Mouse (Mus musculus) forebrain, embryonic 12.5 days (tissue): ENCODE results near the gene Gm3526. TPM values are rescaled to one million over a fixed set of nuclear protein-coding genes. Genes with fewer than 3 reads are reported as not detected.
"Not testable (repeated sequence)": the region's sequence is repeated elsewhere in the genome, so short reads cannot be mapped to it uniquely, and the experiment has no call there.

Experiments used
- ATAC-seq: fragments of 200-750 bp; cut with Nextera tagmentation; 2 replicates; pipeline ENCODE4 v1.8.0; 2017; ENCODE audit warnings: moderate TSS enrichment; ENCODE audit not compliant: low FRiP score
- H3K27ac ChIP-seq: fragments of 300-500 bp; sonication (generic); 2 replicates; pipeline ENCODE4 v1.5.1; 2016; ENCODE audit warnings: mild to moderate bottlenecking
- H3K27me3 ChIP-seq: fragments of 300-500 bp; sonication (generic); 2 replicates; pipeline ENCODE4 v1.6.1; 2016; ENCODE audit warnings: mild to moderate bottlenecking
- H3K36me3 ChIP-seq: fragments of 300-500 bp; sonication (generic); replicated peaks from 2 replicates; pipeline ENCODE4 v1.6.1; 2016; ENCODE audit warnings: mild to moderate bottlenecking
- H3K4me1 ChIP-seq: fragments of 300-500 bp; sonication (generic); 2 replicates; pipeline ENCODE4 v1.6.1; 2016
- H3K4me2 ChIP-seq: fragments of 300-500 bp; sonication (generic); 2 replicates; pipeline ENCODE4 v1.6.1; 2016; ENCODE audit warnings: mild to moderate bottlenecking, moderate library complexity
- H3K4me3 ChIP-seq: fragments of 300-500 bp; sonication (generic); replicated peaks from 2 replicates; pipeline ENCODE4 v1.5.1; 2016; ENCODE audit warnings: mild to moderate bottlenecking
- H3K9ac ChIP-seq: fragments of 300-500 bp; sonication (generic); 2 replicates; pipeline ENCODE4 v1.6.1; 2016; ENCODE audit warnings: mild to moderate bottlenecking
- H3K9me3 ChIP-seq: fragments of 300-500 bp; sonication (generic); 2 replicates; pipeline ENCODE4 v1.6.1; 2016
- WGBS: fragments of 180-500 bp; shearing (Covaris S2); methylation state at CpG from one replicate; pipeline ENCODE4 v1.1.7; 2016; 5-methylcytosine and 5-hydroxymethylcytosine counted together
- polyA plus RNA-seq: library from polyadenylated mRNA; unstranded; fragments of >200 nt; fragmentation: Nextera tagmentation; extraction: Ambion mirVana; gene quantifications from 2 replicates; pipeline ENCODE4 v1.2.1, GENCODE M21; 2016

Gene Gm3526
- not detected in 2 replicates for polyA plus RNA-seq

DNA sequence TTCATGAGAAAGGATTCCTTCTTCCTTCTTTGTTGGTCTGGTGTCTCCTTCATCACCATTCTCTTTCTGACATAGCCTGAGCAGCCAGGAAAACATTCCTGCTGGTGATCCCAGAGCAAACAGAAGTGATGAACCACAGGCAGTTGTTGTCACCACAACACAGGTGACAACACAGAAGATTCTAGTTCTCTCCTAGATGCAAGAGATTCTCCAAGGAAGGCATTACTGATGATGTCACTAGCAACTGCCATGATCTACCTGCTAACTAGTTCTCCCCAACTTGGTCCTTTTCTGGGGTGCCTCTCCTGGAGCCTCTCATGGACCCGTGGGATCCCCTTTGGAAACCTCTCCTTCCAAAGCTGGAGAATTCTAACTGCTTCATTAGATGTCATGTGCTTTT lies at the start of gene Gm3526:
Gene Gm3526, minus strand, starts transcription at position 101 of the 400 bp plus-strand sequence.
- no CpG with 5 or more reads among the region's 1 CpGs for WGBS
- H3K4me2 ChIP-seq, H3K9me3 ChIP-seq, H3K4me3 ChIP-seq, H3K27me3 ChIP-seq, ATAC-seq, H3K4me1 ChIP-seq, H3K27ac ChIP-seq, H3K36me3 ChIP-seq, H3K9ac ChIP-seq: not testable (repeated sequence)

Other genes starting within 250 kb of the Gm3526 start
- 0.58 TPM in 1 of 2 replicates, not detected in the other for gene Gm3298, start 244.7 kb downstream of the Gm3526 start, polyA plus RNA-seq
- not detected in 2 replicates for gene 4930555G01Rik, start 210.0 kb downstream of the Gm3526 start, polyA plus RNA-seq
- 2.5 and 4.0 TPM in 2 replicates for gene Gm8281, start 189.5 kb downstream of the Gm3526 start, polyA plus RNA-seq
- gene Gm8279, start 129.1 kb downstream of the Gm3526 start, polyA plus RNA-seq, result not detected in 2 replicates
- gene Gm3317, start 96.0 kb downstream of the Gm3526 start, polyA plus RNA-seq, result not detected in 2 replicates
- gene Gm8271, start 74.8 kb downstream of the Gm3526 start, polyA plus RNA-seq, result not detected in 2 replicates
- gene Gm3542, start 74.3 kb upstream of the Gm3526 start, polyA plus RNA-seq, result not detected in 2 replicates
- 0.47 TPM in 1 of 2 replicates, not detected in the other for gene Gm3500, start 128.5 kb upstream of the Gm3526 start, polyA plus RNA-seq
- gene Gm3194, start 194.9 kb upstream of the Gm3526 start, polyA plus RNA-seq, result 1.4 and 1.8 TPM in 2 replicates
- gene Gm8246, start 217.2 kb upstream of the Gm3526 start, polyA plus RNA-seq, result not detected in 2 replicates
- not detected in 2 replicates for gene Gm3187, start 223.6 kb upstream of the Gm3526 start, polyA plus RNA-seq
- 3.7 and 3.8 TPM in 2 replicates for gene Gm3488, start 241.1 kb upstream of the Gm3526 start, polyA plus RNA-seq